ENCODE assay signal across 8 mouse cellular contexts in the genomic region with DNA sequence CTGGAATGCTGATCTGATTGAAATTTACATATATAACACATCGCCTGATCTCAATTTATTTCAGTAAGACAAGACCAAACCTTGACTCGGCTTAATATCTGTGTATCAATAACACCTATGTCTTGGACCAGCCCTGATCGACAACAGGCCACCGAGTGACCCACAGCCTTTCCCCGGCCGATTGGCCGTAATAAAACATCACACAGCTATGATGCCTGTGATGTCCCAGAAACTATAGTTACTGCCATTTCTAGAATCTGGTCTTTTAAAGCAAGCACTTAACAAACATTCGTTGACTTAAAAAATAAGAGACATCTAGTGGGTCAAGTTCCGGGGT. TPM values are rescaled to one million over a fixed set of nuclear protein-coding genes. Genes with fewer than 3 reads are reported as not detected.
DNase-seq lines count a peak whose midpoint lies in the region; ATAC-seq and TF ChIP-seq lines count a peak whose summit lies in the region.

No protein-coding gene starts in this region.

- H3K4me3 ChIP-seq in kidney, postnatal 0 days (replicated peaks; ENCODE audit: low read depth, low read length), result peak overlapping the region; percentile 68
- H3K4me3 ChIP-seq in cortical plate, adult 2 months (ENCODE audit: insufficient read depth, low read length), result peak overlapping the region; percentile 87
- peak overlapping the region; percentile 67 for H3K4me3 ChIP-seq in intestine, embryonic 14.5 days (ENCODE audit: low read depth, low read length)
- peak overlapping the region; percentile 73 for H3K4me3 ChIP-seq in neural tube, embryonic 12.5 days

- H3K9ac ChIP-seq in kidney, postnatal 0 days (ENCODE audit: low read depth, low read length), result peak overlapping the region; percentile 86
- H3K9ac ChIP-seq in intestine, embryonic 14.5 days (ENCODE audit: low read length), result peak overlapping the region; percentile 84
- peak overlapping the region; percentile 96 for H3K9ac ChIP-seq in neural tube, embryonic 12.5 days

- H3K9me3 ChIP-seq in kidney, postnatal 0 days (replicated peaks; ENCODE audit: low read length), result no peaks in the 10 kb centered on the region
- no peaks in the 10 kb centered on the region for H3K9me3 ChIP-seq in intestine, embryonic 14.5 days (ENCODE audit: control insufficient read depth, low read length)
- H3K9me3 ChIP-seq in neural tube, embryonic 12.5 days, result no peaks in the 10 kb centered on the region

- intact Hi-C loops in left cerebral cortex, postnatal 36 days (cut with DNase I), result no loop called here

- peak overlapping the region; percentile 60 for H3K4me2 ChIP-seq in kidney, postnatal 0 days (ENCODE audit: low read length)
- H3K4me2 ChIP-seq in intestine, embryonic 14.5 days (ENCODE audit: low read length), result peak overlapping the region; percentile 79
- H3K4me2 ChIP-seq in neural tube, embryonic 12.5 days (replicated peaks), result peak overlapping the region; percentile 68

- no peaks in the 10 kb centered on the region; the same call in 1 of the 2 replicates for H3K4me1 ChIP-seq in kidney, postnatal 0 days (replicated peaks; ENCODE audit: insufficient read depth, low read length)
- H3K4me1 ChIP-seq in cortical plate, adult 2 months (ENCODE audit: control insufficient read depth, insufficient read depth, low read length), result peaks cover 2% of the 10 kb centered on the region; the same call in 1 of the 2 replicates
- H3K4me1 ChIP-seq in intestine, embryonic 14.5 days (replicated peaks; ENCODE audit: control insufficient read depth, insufficient read depth, low read length), result peaks cover 11% of the 10 kb centered on the region
- H3K4me1 ChIP-seq in neural tube, embryonic 12.5 days, result peaks cover 7% of the 10 kb centered on the region

- H3K27me3 ChIP-seq in kidney, postnatal 0 days (ENCODE audit: insufficient read depth, low read length), result no peaks in the 10 kb centered on the region
- H3K27me3 ChIP-seq in intestine, embryonic 14.5 days (replicated peaks; ENCODE audit: control insufficient read depth, insufficient read depth, low read length), result no peaks in the 10 kb centered on the region
- no peaks in the 10 kb centered on the region for H3K27me3 ChIP-seq in neural tube, embryonic 12.5 days (replicated peaks)

- peaks cover 45% of the 10 kb centered on the region for H3K36me3 ChIP-seq in kidney, postnatal 0 days (ENCODE audit: insufficient read depth, low read length)
- peaks cover 66% of the 10 kb centered on the region for H3K36me3 ChIP-seq in intestine, embryonic 14.5 days (ENCODE audit: control insufficient read depth, insufficient read depth, low read length)
- peaks cover 60% of the 10 kb centered on the region for H3K36me3 ChIP-seq in neural tube, embryonic 12.5 days

- TF ChIP-seq POLR2A in cortical plate, adult 2 months (IDR thresholded peaks at IDR 0.05; ENCODE audit: extremely low read depth, insufficient read depth, low read length), result no peak

- ATAC-seq in kidney, postnatal 0 days (replicated peaks; ENCODE audit: low FRiP score, low read depth), result no peak
- no peak for ATAC-seq in intestine, embryonic 14.5 days (replicated peaks; ENCODE audit: low FRiP score, low TSS enrichment, low read depth)
- ATAC-seq in neural tube, embryonic 12.5 days (ENCODE audit: low FRiP score, low read depth), result no peak

- DNase-seq in kidney, postnatal 0 days (ENCODE audit: low spot score), result peak; percentile 8
- no peak for DNase-seq in kidney, postnatal 10 days
- peak; percentile 57 for DNase-seq in intestine, embryonic 14.5 days (ENCODE audit: low spot score)
- DNase-seq in left cerebral cortex, postnatal 36 days (ENCODE audit: low spot score in 2 of 2), result no peak
- DNase-seq in frontal cortex, postnatal 10 days (ENCODE audit: low spot score in 2 of 2), result no peak
- DNase-seq in frontal cortex, postnatal 14 days (ENCODE audit: low spot score in 2 of 2), result no peak

- 1% methylated on average over 9 of the region's 9 CpGs for WGBS in kidney, postnatal 0 days
- 1% methylated on average over 9 of the region's 9 CpGs for WGBS in intestine, embryonic 14.5 days
- 2% methylated on average over 9 of the region's 9 CpGs for WGBS in neural tube, embryonic 12.5 days

- no peak for TF ChIP-seq CTCF in kidney, postnatal 0 days (IDR thresholded peaks at IDR 0.05; ENCODE audit: low read depth)
- no peak for TF ChIP-seq CTCF in cortical plate, adult 2 months (IDR thresholded peaks at IDR 0.05; ENCODE audit: extremely low read depth, insufficient read depth, low read length)

- peak overlapping the region; percentile 88 for H3K27ac ChIP-seq in kidney, postnatal 0 days
- H3K27ac ChIP-seq in cortical plate, adult 2 months (ENCODE audit: insufficient read depth, low read length), result peak overlapping the region; percentile 98
- peak overlapping the region; percentile 86 for H3K27ac ChIP-seq in intestine, embryonic 14.5 days (ENCODE audit: low read depth)
- H3K27ac ChIP-seq in neural tube, embryonic 12.5 days, result no peak overlapping the region

RNA-seq across cellular contexts. Expression of gene Rbm5, which starts 0.8 kb away (rescaled TPM):
- 108 and 113 TPM in 2 replicates for polyA plus RNA-seq in kidney, postnatal 0 days (2015; fragmentation: Nextera tagmentation; extraction: Ambion mirVana)
- polyA plus RNA-seq in cortical plate, adult 2 months (2012; rRNA removed), result 138 and 156 TPM in 2 replicates
- polyA plus RNA-seq in intestine, embryonic 14.5 days (2014; fragmentation: Nextera tagmentation; extraction: Ambion mirVana), result 156 and 174 TPM in 2 replicates
- 231 and 241 TPM in 2 replicates for polyA plus RNA-seq in neural tube, embryonic 12.5 days (2016; fragmentation: Nextera tagmentation; extraction: Ambion mirVana)
- total RNA-seq in left cerebral cortex, postnatal 36 days (2021), result 100 to 1,000 TPM; 109 to 159 TPM

RNA-seq across cellular contexts. Expression of gene Sema3f, which starts 59.7 kb away (rescaled TPM):
- 16.2 and 17.3 TPM in 2 replicates for polyA plus RNA-seq in kidney, postnatal 0 days (2015; fragmentation: Nextera tagmentation; extraction: Ambion mirVana)
- polyA plus RNA-seq in cortical plate, adult 2 months (2012; rRNA removed), result 29.1 and 30.1 TPM in 2 replicates
- 16.2 and 16.3 TPM in 2 replicates for polyA plus RNA-seq in intestine, embryonic 14.5 days (2014; fragmentation: Nextera tagmentation; extraction: Ambion mirVana)
- 21.4 and 21.5 TPM in 2 replicates for polyA plus RNA-seq in neural tube, embryonic 12.5 days (2016; fragmentation: Nextera tagmentation; extraction: Ambion mirVana)
- total RNA-seq in left cerebral cortex, postnatal 36 days (2021), result 10 to 100 TPM; 16.6 to 17.2 TPM

Comparison
In these comparisons a context has a peak if more than half of its experiments do, and no peak if none do; other contexts are left out.
1. DNase-seq: peak in kidney, postnatal 0 days (single experiment) and intestine, embryonic 14.5 days (single experiment); none in kidney, postnatal 10 days (single experiment), left cerebral cortex, postnatal 36 days (0 of 2), frontal cortex, postnatal 10 days (0 of 2) and frontal cortex, postnatal 14 days (0 of 2).
2. Peak in every context shown above with its lines, with median percentiles within 50 percentile points of each other: H3K4me2 ChIP-seq, H3K4me3 ChIP-seq and H3K9ac ChIP-seq.